Mouse (Mus musculus) CD4-positive, CD25-positive, alpha-beta regulatory T cell, adult 4 months (primary cell): ENCODE measurements around the gene Upp2. TPM values are rescaled to one million over a fixed set of nuclear protein-coding genes. Genes with fewer than 3 reads are reported as not detected.

Experiments used
- ATAC-seq: one replicate; pipeline ENCODE4 v1.8.0; 2017
- polyA plus RNA-seq, 2 experiments: library from polyadenylated mRNA; unstranded; fragments of 100-300 nt; shearing (Covaris generic); gene quantifications; one replicate each; pipeline ENCODE4 v1.2.1; 2017

Gene Upp2
- polyA plus RNA-seq, 2 experiments from 2014 or later = not detected

GRCm38 (mm10) chr2:58773833-58774232, 206.7 kb downstream of the Upp2 start:
- no peak for ATAC-seq

GRCm38 (mm10) chr2:58778986-58779495, 211.9 kb downstream of the Upp2 start:
- ATAC-seq = no peak

- ATAC-seq = no peak
Measured at GRCm38 (mm10) chr2:58783526-58783925, 216.4 kb downstream of the Upp2 start.

- no peak for ATAC-seq
Measured at GRCm38 (mm10) chr2:58786177-58786576, 219.1 kb downstream of the Upp2 start.

- no peak for ATAC-seq
Measured at GRCm38 (mm10) chr2:58786681-58787080, 219.6 kb downstream of the Upp2 start.

GRCm38 (mm10) chr2:58787360-58787759, 220.3 kb downstream of the Upp2 start:
- no peak for ATAC-seq

- no peak for ATAC-seq
Measured at GRCm38 (mm10) chr2:58789934-58790333, 222.8 kb downstream of the Upp2 start.

- ATAC-seq = no peak
Measured at GRCm38 (mm10) chr2:58790361-58790760, 223.3 kb downstream of the Upp2 start.

- ATAC-seq = no peak
Measured at GRCm38 (mm10) chr2:58794489-58794888, 227.4 kb downstream of the Upp2 start.

GRCm38 (mm10) chr2:58795432-58795831, 228.3 kb downstream of the Upp2 start:
- ATAC-seq = no peak

GRCm38 (mm10) chr2:58797506-58797905, 230.4 kb downstream of the Upp2 start:
- ATAC-seq = no peak

- no peak for ATAC-seq
Measured at GRCm38 (mm10) chr2:58799126-58799525, 232.0 kb downstream of the Upp2 start.

GRCm38 (mm10) chr2:58799623-58800022, 232.5 kb downstream of the Upp2 start:
- no peak for ATAC-seq

- no peak for ATAC-seq
Measured at GRCm38 (mm10) chr2:58812941-58813340, 245.8 kb downstream of the Upp2 start.

- ATAC-seq = no peak
Measured at GRCm38 (mm10) chr2:58828910-58829600, 262.0 kb downstream of the Upp2 start.

- no peak for ATAC-seq
Measured at GRCm38 (mm10) chr2:58829981-58830742, 263.1 kb downstream of the Upp2 start.

- no peak for ATAC-seq
Measured at GRCm38 (mm10) chr2:58832253-58832980, 265.3 kb downstream of the Upp2 start.

GRCm38 (mm10) chr2:58841021-58841420, 273.9 kb downstream of the Upp2 start:
- ATAC-seq = no peak

- ATAC-seq = no peak
Measured at GRCm38 (mm10) chr2:58842443-58842842, 275.3 kb downstream of the Upp2 start.
